Mouse (Mus musculus): ENCODE measurements around the gene Il23a. TPM values are rescaled to one million over a fixed set of nuclear protein-coding genes. Genes with fewer than 3 reads are reported as not detected.

Il23a gene
- total RNA-seq, 1 experiment, result 4.1 TPM

GRCm38 (mm10) chr10:128255925-128256324, 42.6 kb downstream of the Il23a start:
- in situ Hi-C loops (cut with MboI; ENCODE audit: low sequenced_read_pairs in 2 of 2, unreplicated experiment in 2 of 2), result no loop called here
- H3K9me3 ChIP-seq (ENCODE audit: control insufficient read depth, insufficient read depth, low read depth, low read length), result no peaks in the 10 kb centered on the region
- H3K9ac ChIP-seq (ENCODE audit: insufficient read depth, low read depth, low read length, poor library complexity, severe bottlenecking), result no peak overlapping the region
- H3K4me3 ChIP-seq (ENCODE audit: insufficient read depth in 1 of 2, low read depth in 1 of 2, low read length in 2 of 2, poor library complexity in 1 of 2, severe bottlenecking in 1 of 2), result no peak overlapping the region
- TF ChIP-seq MAFK (IDR thresholded peaks at IDR 0.05; ENCODE audit: insufficient read depth, low read depth, low read length) (no peak), HCFC1 (IDR thresholded peaks at IDR 0.05; ENCODE audit: borderline replicate concordance, insufficient read depth, low read length) (no peak), ZC3H11A (IDR thresholded peaks at IDR 0.05; ENCODE audit: borderline replicate concordance, low read depth, low read length) (no peak), ZNF384 (IDR thresholded peaks at IDR 0.05; ENCODE audit: low read depth, low read length) (no peak), CHD2 (IDR thresholded peaks at IDR 0.05; ENCODE audit: low read depth, low read length) (no peak)
- H3K27ac ChIP-seq (ENCODE audit: insufficient read depth, low read depth, low read length, poor library complexity, severe bottlenecking), result no peak overlapping the region
- DNase-seq (ENCODE audit: low read depth, low spot score), result no peak
- H3K4me1 ChIP-seq (ENCODE audit: control insufficient read depth in 2 of 2, insufficient read depth in 2 of 2, low read length in 2 of 2, poor library complexity in 1 of 2), result no peaks in the 10 kb centered on the region
- peaks cover 16% of the 10 kb centered on the region for H3K36me3 ChIP-seq (ENCODE audit: control insufficient read depth, insufficient read depth, low read length, poor library complexity, severe bottlenecking)

DNA sequence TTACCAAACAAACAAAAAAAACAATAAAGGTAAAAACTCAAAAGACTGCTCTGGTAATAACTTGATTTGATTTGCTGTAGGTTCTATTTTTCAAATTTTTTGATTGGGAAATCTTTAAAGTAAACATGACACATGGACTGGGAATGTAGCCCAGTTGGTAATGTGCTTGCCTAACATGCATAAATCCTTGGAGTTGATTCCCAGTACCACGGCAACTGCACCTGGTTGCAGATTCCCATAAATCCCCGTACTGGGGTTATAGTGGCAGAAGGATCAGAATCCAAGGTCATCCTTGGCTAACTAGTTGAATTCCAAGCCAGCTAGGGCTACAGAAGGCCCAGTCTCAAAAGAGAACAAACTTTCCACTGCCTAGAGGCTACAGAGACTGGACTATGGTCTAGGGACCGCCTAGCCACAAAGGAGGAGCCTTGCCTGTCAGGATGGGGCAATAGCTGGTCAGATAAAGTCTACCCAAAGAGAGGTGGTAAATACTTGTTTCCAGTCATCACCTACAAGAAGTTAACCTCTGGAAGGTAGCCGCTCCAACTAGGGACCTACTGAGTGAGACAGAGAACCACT, 44.8 kb downstream of the Il23a start, which contains the start of gene Apon:
Apon (plus strand) TSS at position 420 of the 579 bp plus-strand sequence.
- no peak for TF ChIP-seq HCFC1 (IDR thresholded peaks at IDR 0.05; ENCODE audit: borderline replicate concordance, insufficient read depth, low read length)
- no peak for TF ChIP-seq CHD2 (IDR thresholded peaks at IDR 0.05; ENCODE audit: low read depth, low read length)
- TF ChIP-seq MAFK (IDR thresholded peaks at IDR 0.05; ENCODE audit: insufficient read depth, low read depth, low read length), result no peak
- TF ChIP-seq ZNF384 (IDR thresholded peaks at IDR 0.05; ENCODE audit: low read depth, low read length), result no peak
- TF ChIP-seq ZC3H11A (IDR thresholded peaks at IDR 0.05; ENCODE audit: borderline replicate concordance, low read depth, low read length), result no peak
- no peak for DNase-seq (ENCODE audit: low read depth, low spot score)
- H3K4me3 ChIP-seq (ENCODE audit: insufficient read depth in 1 of 2, low read depth in 1 of 2, low read length in 2 of 2, poor library complexity in 1 of 2, severe bottlenecking in 1 of 2), result 0 out of 4 replicates have a peak within 1 kb of the TSS, but pooled peaks of 1 of the 2 experiments have one; percentile 15
- H3K9me3 ChIP-seq (ENCODE audit: control insufficient read depth, insufficient read depth, low read depth, low read length), result no peaks in the 10 kb centered on the region
- in situ Hi-C loops (cut with MboI; ENCODE audit: low sequenced_read_pairs in 2 of 2, unreplicated experiment in 2 of 2), result no loop called here
- peaks cover 36% of the 10 kb centered on the region for H3K36me3 ChIP-seq (ENCODE audit: control insufficient read depth, insufficient read depth, low read length, poor library complexity, severe bottlenecking)
- H3K9ac ChIP-seq (ENCODE audit: insufficient read depth, low read depth, low read length, poor library complexity, severe bottlenecking), result no peak within 1 kb of the TSS
- no peak within 1 kb of the TSS; the same call in 1 of the 2 replicates for H3K27ac ChIP-seq (ENCODE audit: insufficient read depth, low read depth, low read length, poor library complexity, severe bottlenecking)
- H3K4me1 ChIP-seq (ENCODE audit: control insufficient read depth in 2 of 2, insufficient read depth in 2 of 2, low read length in 2 of 2, poor library complexity in 1 of 2), result no peaks in the 10 kb centered on the region

DNA sequence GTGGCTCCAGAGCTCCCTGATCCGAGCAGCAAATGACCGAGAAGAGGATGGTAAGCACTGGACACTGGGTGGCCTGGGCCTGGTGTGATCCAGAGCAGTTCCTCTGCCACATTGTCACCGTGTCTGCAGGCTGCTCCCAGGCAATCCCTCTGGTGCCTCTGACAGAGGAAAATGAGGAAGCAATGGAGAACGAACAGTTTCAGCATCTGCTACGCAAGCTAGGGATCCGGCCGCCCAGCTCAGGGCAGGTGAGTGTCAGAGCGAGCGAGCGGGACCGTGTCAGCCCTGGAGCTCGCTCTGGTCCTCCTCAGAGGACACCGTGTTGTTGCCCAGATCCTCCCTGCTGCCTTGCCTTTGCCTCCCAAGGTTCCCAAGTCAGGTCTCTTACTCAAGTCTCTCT, 48.0 kb downstream of the Il23a start:
- in situ Hi-C loops (cut with MboI; ENCODE audit: low sequenced_read_pairs in 2 of 2, unreplicated experiment in 2 of 2), result no loop called here
- DNase-seq (ENCODE audit: low read depth, low spot score), result no peak
- TF ChIP-seq MAFK (IDR thresholded peaks at IDR 0.05; ENCODE audit: insufficient read depth, low read depth, low read length), result no peak
- TF ChIP-seq ZC3H11A (IDR thresholded peaks at IDR 0.05; ENCODE audit: borderline replicate concordance, low read depth, low read length), result no peak
- TF ChIP-seq CHD2 (IDR thresholded peaks at IDR 0.05; ENCODE audit: low read depth, low read length), result no peak
- Histone ChIP-seq H3K36me3 (ENCODE audit: control insufficient read depth, insufficient read depth, low read length, poor library complexity, severe bottlenecking) (peaks cover 59% of the 10 kb centered on the region), H3K4me3 (ENCODE audit: insufficient read depth in 1 of 2, low read depth in 1 of 2, low read length in 2 of 2, poor library complexity in 1 of 2, severe bottlenecking in 1 of 2) (no peak overlapping the region), H3K9ac (ENCODE audit: insufficient read depth, low read depth, low read length, poor library complexity, severe bottlenecking) (no peak overlapping the region), H3K9me3 (ENCODE audit: control insufficient read depth, insufficient read depth, low read depth, low read length) (no peaks in the 10 kb centered on the region), H3K27ac (ENCODE audit: insufficient read depth, low read depth, low read length, poor library complexity, severe bottlenecking) (no peak overlapping the region), H3K4me1 (ENCODE audit: control insufficient read depth in 2 of 2, insufficient read depth in 2 of 2, low read length in 2 of 2, poor library complexity in 1 of 2) (peaks cover 0 to 6% of the 10 kb centered on the region in 2 experiments; a peak in 1 of 4 replicates)

GRCm38 (mm10) chr10:128247020-128247732, 51.4 kb downstream of the Il23a start:
- no peaks in the 10 kb centered on the region for H3K9me3 ChIP-seq (ENCODE audit: control insufficient read depth, insufficient read depth, low read depth, low read length)
- in situ Hi-C loops (cut with MboI; ENCODE audit: low sequenced_read_pairs in 2 of 2, unreplicated experiment in 2 of 2), result no loop called here
- peak overlapping the region; percentile 10 to 21; a peak in 1 of 4 replicates for H3K4me3 ChIP-seq (ENCODE audit: insufficient read depth in 1 of 2, low read depth in 1 of 2, low read length in 2 of 2, poor library complexity in 1 of 2, severe bottlenecking in 1 of 2)
- H3K9ac ChIP-seq (ENCODE audit: insufficient read depth, low read depth, low read length, poor library complexity, severe bottlenecking), result no peak overlapping the region
- H3K4me1 ChIP-seq (ENCODE audit: control insufficient read depth in 2 of 2, insufficient read depth in 2 of 2, low read length in 2 of 2, poor library complexity in 1 of 2), result peaks cover 0 to 6% of the 10 kb centered on the region in 2 experiments; a peak in 1 of 4 replicates
- TF ChIP-seq CHD2 (IDR thresholded peaks at IDR 0.05; ENCODE audit: low read depth, low read length), result no peak
- no peak for TF ChIP-seq MAFK (IDR thresholded peaks at IDR 0.05; ENCODE audit: insufficient read depth, low read depth, low read length)
- no peak for TF ChIP-seq HCFC1 (IDR thresholded peaks at IDR 0.05; ENCODE audit: borderline replicate concordance, insufficient read depth, low read length)
- TF ChIP-seq ZC3H11A (IDR thresholded peaks at IDR 0.05; ENCODE audit: borderline replicate concordance, low read depth, low read length), result no peak
- TF ChIP-seq ZNF384 (IDR thresholded peaks at IDR 0.05; ENCODE audit: low read depth, low read length), result no peak
- peaks cover 75% of the 10 kb centered on the region for H3K36me3 ChIP-seq (ENCODE audit: control insufficient read depth, insufficient read depth, low read length, poor library complexity, severe bottlenecking)
- H3K27ac ChIP-seq (ENCODE audit: insufficient read depth, low read depth, low read length, poor library complexity, severe bottlenecking), result peak overlapping the region; percentile 84; the same call in 1 of the 2 replicates
- peak; percentile 80 for DNase-seq (ENCODE audit: low read depth, low spot score)

Other genes starting within 250 kb of the Il23a start
- 125 and 240 TPM in 2 replicates for gene Ptges3, start 239.8 kb downstream of the Il23a start, total RNA-seq (2012; rRNA removed)
- 1,760 and 2,075 TPM in 2 replicates for gene Atp5b, start 215.5 kb downstream of the Il23a start, total RNA-seq (2012; rRNA removed)
- 42.8 and 59.9 TPM in 2 replicates for gene Baz2a, start 207.2 kb downstream of the Il23a start, total RNA-seq (2012; rRNA removed)
- gene Rbms2, start 118.5 kb downstream of the Il23a start, total RNA-seq (2012; rRNA removed), result 23.2 and 30.8 TPM in 2 replicates
- gene Gls2, start 104.3 kb downstream of the Il23a start, total RNA-seq (2012; rRNA removed), result 21.9 and 40.7 TPM in 2 replicates
- 22.1 and 24.9 TPM in 2 replicates for gene Spryd4, start 86.9 kb downstream of the Il23a start, total RNA-seq (2012; rRNA removed)
- gene Mip, start 72.9 kb downstream of the Il23a start, total RNA-seq (2012; rRNA removed), result 2.8 and 6.8 TPM in 2 replicates
- 69.7 and 106 TPM in 2 replicates for gene Timeless, start 66.7 kb downstream of the Il23a start, total RNA-seq (2012; rRNA removed)
- gene Apon, start 44.7 kb downstream of the Il23a start, total RNA-seq (2012; rRNA removed), result 0.31 and 0.69 TPM in 2 replicates
- gene Apof, start 30.1 kb downstream of the Il23a start, total RNA-seq (2012; rRNA removed), result 1.4 and 2.1 TPM in 2 replicates
- 10.6 and 22.7 TPM in 2 replicates for gene Stat2, start 28.2 kb downstream of the Il23a start, total RNA-seq (2012; rRNA removed)
- gene Pan2, start 4.6 kb upstream of the Il23a start, total RNA-seq (2012; rRNA removed), result 21.9 and 25.4 TPM in 2 replicates
- 218 and 257 TPM in 2 replicates for gene Cnpy2, start 23.7 kb upstream of the Il23a start, total RNA-seq (2012; rRNA removed)
- gene Cs, start 39.0 kb upstream of the Il23a start, total RNA-seq (2012; rRNA removed), result 107 and 143 TPM in 2 replicates
- gene Coq10a, start 70.2 kb upstream of the Il23a start, total RNA-seq (2012; rRNA removed), result 8.2 and 10.1 TPM in 2 replicates
- gene Ankrd52, start 78.4 kb upstream of the Il23a start, total RNA-seq (2012; rRNA removed), result 11.1 and 11.4 TPM in 2 replicates
- gene Slc39a5, start 102.5 kb upstream of the Il23a start, total RNA-seq (2012; rRNA removed), result 0.36 and 0.53 TPM in 2 replicates
- 25.3 and 28.2 TPM in 2 replicates for gene Nabp2, start 112.7 kb upstream of the Il23a start, total RNA-seq (2012; rRNA removed)
- gene Rnf41, start 112.9 kb upstream of the Il23a start, total RNA-seq (2012; rRNA removed), result 39.6 and 41.3 TPM in 2 replicates
- 18.9 and 22.8 TPM in 2 replicates for gene Smarcc2, start 160.5 kb upstream of the Il23a start, total RNA-seq (2012; rRNA removed)
- 894 and 1,090 TPM in 2 replicates for gene Myl6, start 195.4 kb upstream of the Il23a start, total RNA-seq (2012; rRNA removed)
- gene Myl6b, start 199.9 kb upstream of the Il23a start, total RNA-seq (2012; rRNA removed), result 2.0 and 3.7 TPM in 2 replicates
- 62.7 and 135 TPM in 2 replicates for gene Esyt1, start 227.1 kb upstream of the Il23a start, total RNA-seq (2012; rRNA removed)
- 18.8 and 19.5 TPM in 2 replicates for gene Zc3h10, start 249.0 kb upstream of the Il23a start, total RNA-seq (2012; rRNA removed)